Mouse (Mus musculus) bone marrow, adult 2 months (tissue): ENCODE results near the gene D930048N14Rik.

Source experiments
- CTCF ChIP-seq: fragments of 200-500 bp; IDR thresholded peaks from 2 replicates; pipeline ENCODE4 v1.5.1; 2011; ENCODE audit warnings: low read length, control low read depth; ENCODE audit not compliant: control insufficient read depth, insufficient read depth
- POLR2A ChIP-seq: fragments of 200-500 bp; IDR thresholded peaks from 2 replicates; pipeline ENCODE4 v1.6.1; 2011; ENCODE audit warnings: low read depth, mild to moderate bottlenecking, control low read depth, low read length, borderline replicate concordance; ENCODE audit not compliant: control insufficient read depth

DNA sequence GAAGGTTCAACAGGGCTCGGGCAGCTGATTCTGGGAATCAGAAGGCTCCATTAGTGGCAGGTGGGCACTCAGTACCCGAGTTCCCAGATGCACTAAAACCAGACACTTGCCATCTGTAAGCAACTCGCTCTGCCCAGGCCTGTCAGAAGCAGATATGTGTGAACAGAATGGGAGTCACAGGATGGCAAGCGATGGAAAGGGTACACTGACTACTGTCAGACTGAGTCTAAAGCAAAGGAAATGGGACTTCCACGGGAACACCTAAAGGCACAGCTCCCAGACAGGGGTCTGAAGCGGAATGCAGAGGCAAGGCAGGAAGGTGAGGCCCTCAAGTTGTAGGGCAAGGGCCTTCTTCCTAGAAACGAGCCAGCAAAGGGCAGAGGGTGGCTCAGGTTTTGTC is 4.5 kb upstream of the D930048N14Rik start:
- TF ChIP-seq POLR2A = no peak
- no peak for TF ChIP-seq CTCF
